Mouse (Mus musculus): ENCODE data around the gene Arnt2. TPM values are rescaled to one million over a fixed set of nuclear protein-coding genes. Genes with fewer than 3 reads are reported as not detected.

Gene Arnt2
- polyA plus RNA-seq, 1 experiment from 2014 or later: 3.8 TPM

DNA sequence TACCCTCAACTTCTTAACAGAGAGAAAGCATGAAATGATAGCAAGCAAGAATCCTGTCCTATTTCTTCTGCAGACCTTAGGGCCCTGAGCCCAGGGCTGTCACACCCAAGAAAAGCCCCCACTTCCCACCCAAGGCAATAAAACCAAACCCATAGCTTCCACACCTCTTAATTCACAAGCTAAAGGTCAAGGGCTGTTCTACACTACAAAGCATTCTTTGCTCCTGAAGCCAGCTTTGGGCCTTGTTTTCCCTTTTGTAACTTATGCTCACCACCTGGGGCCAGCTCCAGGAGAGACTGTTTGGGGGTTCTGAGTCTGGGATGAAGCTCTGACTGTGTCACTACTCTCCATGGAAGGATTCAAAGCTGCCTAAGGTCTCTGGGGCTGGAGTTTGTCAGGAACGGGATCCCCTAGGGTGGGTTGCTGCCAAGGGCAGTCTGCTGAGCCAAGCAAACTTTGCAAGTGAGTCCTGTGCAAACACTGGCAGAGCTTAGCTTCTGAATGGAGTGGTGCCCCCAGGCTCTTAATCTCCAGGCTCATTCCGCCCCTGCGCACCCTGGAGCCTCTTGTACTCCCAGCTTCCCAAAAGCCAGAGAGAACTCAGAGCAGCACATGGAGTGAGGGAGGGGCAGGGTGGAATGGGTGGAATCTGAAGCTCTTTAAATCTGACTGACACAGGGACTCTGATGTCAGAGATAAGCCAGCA lies 161.9 kb downstream of the Arnt2 start:
- peak; percentile 67 for ATAC-seq
- Histone ChIP-seq H3K36me3 (no peaks in the 10 kb centered on the region), H3K4me2 (replicated peaks) (peak overlapping the region; percentile 11; the same call in 1 of the 2 replicates), H3K4me3 (replicated peaks) (no peak overlapping the region), H3K4me1 (replicated peaks) (peaks cover 6% of the 10 kb centered on the region), H3K27me3 (replicated peaks) (no peaks in the 10 kb centered on the region), H3K27ac (0 out of 2 replicates have a peak overlapping the region, but pooled peaks have one; percentile 27), H3K9ac (no peak overlapping the region), H3K9me3 (no peaks in the 10 kb centered on the region)
- 31% methylated on average over 3 of the region's 3 CpGs for WGBS

- ATAC-seq: 0 out of 2 replicates have a peak, but pooled peaks have one; percentile 31
- no peak overlapping the region for H3K27ac ChIP-seq
Observed at GRCm38 (mm10) chr7:84246878-84247277, 163.1 kb downstream of the Arnt2 start.

DNA sequence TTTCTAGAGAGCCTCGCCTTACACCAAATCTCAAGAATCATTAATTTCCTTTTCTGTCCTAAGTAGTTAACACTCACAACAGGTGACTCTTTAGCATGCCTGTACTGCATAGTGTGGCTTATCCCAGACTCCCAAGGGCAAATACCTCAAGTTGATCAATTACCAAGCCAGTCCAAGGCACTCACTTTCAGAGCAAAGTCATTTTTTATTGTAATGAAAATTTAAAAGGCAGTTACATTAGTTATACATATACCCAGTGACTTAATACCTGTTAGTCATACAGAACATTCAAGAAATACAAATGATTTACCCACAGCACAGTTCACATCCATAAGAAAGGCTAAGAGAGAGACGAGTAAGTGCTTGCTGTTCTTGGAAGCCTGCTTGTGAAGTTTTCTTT lies 163.9 kb downstream of the Arnt2 start:
- no peak overlapping the region for H3K4me3 ChIP-seq (replicated peaks)
- H3K9me3 ChIP-seq: no peaks in the 10 kb centered on the region
- H3K27ac ChIP-seq: no peak overlapping the region
- WGBS: 76% methylated on average over 2 of the region's 2 CpGs
- no peak overlapping the region for H3K4me2 ChIP-seq (replicated peaks)
- ATAC-seq: 0 out of 2 replicates have a peak, but pooled peaks have one; percentile 27
- no peaks in the 10 kb centered on the region for H3K27me3 ChIP-seq (replicated peaks)
- H3K4me1 ChIP-seq (replicated peaks): peaks cover 6% of the 10 kb centered on the region
- H3K36me3 ChIP-seq: no peaks in the 10 kb centered on the region
- no peak overlapping the region for H3K9ac ChIP-seq

More at GRCm38 (mm10) chr7:84246878-84247277, 163.1 kb downstream of the Arnt2 start:
- Histone ChIP-seq H3K4me3 (replicated peaks) (no peak overlapping the region), H3K36me3 (no peaks in the 10 kb centered on the region), H3K27me3 (replicated peaks) (no peaks in the 10 kb centered on the region), H3K9ac (no peak overlapping the region), H3K9me3 (no peaks in the 10 kb centered on the region), H3K4me2 (replicated peaks) (no peak overlapping the region), H3K4me1 (replicated peaks) (peaks cover 6% of the 10 kb centered on the region)
- WGBS: 72% methylated on average over 5 of the region's 5 CpGs

DNA sequence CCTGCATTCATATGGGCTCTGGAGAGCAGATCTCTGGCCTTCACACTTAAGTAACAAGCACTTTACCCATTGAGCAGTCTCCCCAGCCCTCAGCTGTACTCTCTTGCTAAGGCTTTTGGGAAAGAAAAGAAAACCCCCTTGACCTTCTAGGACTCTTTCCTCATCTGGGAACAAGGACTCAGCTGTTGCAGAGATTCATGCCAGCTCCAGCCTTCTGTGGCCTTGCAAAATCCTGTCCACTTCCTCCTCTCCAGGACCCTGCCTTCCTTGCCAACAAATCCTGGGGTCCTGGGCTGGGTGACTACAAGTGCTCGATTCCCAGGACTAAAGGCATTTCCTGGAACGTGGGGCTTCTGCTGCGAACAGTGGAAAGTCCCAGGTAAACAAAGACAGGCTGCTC lies 169.6 kb downstream of the Arnt2 start:
- no peak overlapping the region for H3K4me3 ChIP-seq (replicated peaks)
- H3K27me3 ChIP-seq (replicated peaks): no peaks in the 10 kb centered on the region
- H3K9me3 ChIP-seq: no peaks in the 10 kb centered on the region
- no peak overlapping the region for H3K9ac ChIP-seq
- H3K4me2 ChIP-seq (replicated peaks): no peak overlapping the region
- ATAC-seq: no peak
- H3K4me1 ChIP-seq (replicated peaks): peaks cover 3% of the 10 kb centered on the region; the same call in 1 of the 2 replicates
- no peaks in the 10 kb centered on the region for H3K36me3 ChIP-seq
- H3K27ac ChIP-seq: no peak overlapping the region
- WGBS: 22% methylated on average over 3 of the region's 3 CpGs

GRCm38 (mm10) chr7:84237655-84238054 lies 172.3 kb downstream of the Arnt2 start:
- Histone ChIP-seq H3K36me3 (no peaks in the 10 kb centered on the region), H3K4me2 (replicated peaks) (no peak overlapping the region), H3K9me3 (no peaks in the 10 kb centered on the region), H3K4me3 (replicated peaks) (no peak overlapping the region), H3K9ac (no peak overlapping the region), H3K27me3 (replicated peaks) (no peaks in the 10 kb centered on the region), H3K4me1 (replicated peaks) (peaks cover 3% of the 10 kb centered on the region; the same call in 1 of the 2 replicates), H3K27ac (no peak overlapping the region)
- peak; percentile 53 for ATAC-seq
- WGBS: 30% methylated on average over 4 of the region's 4 CpGs

- H3K4me1 ChIP-seq (replicated peaks): no peaks in the 10 kb centered on the region
- WGBS: 69% methylated on average over 4 of the region's 4 CpGs
- H3K27ac ChIP-seq: no peak overlapping the region
- no peak overlapping the region for H3K4me2 ChIP-seq (replicated peaks)
- no peak overlapping the region for H3K9ac ChIP-seq
- H3K36me3 ChIP-seq: no peaks in the 10 kb centered on the region
- no peak overlapping the region for H3K4me3 ChIP-seq (replicated peaks)
- no peaks in the 10 kb centered on the region for H3K9me3 ChIP-seq
- ATAC-seq: no peak
- no peaks in the 10 kb centered on the region for H3K27me3 ChIP-seq (replicated peaks)
Observed at GRCm38 (mm10) chr7:84231396-84231795, 178.6 kb downstream of the Arnt2 start.

- Histone ChIP-seq H3K4me1 (replicated peaks) (no peaks in the 10 kb centered on the region), H3K9ac (no peak overlapping the region), H3K27me3 (replicated peaks) (no peaks in the 10 kb centered on the region), H3K4me3 (replicated peaks) (no peak overlapping the region), H3K27ac (no peak overlapping the region), H3K9me3 (no peaks in the 10 kb centered on the region), H3K4me2 (replicated peaks) (no peak overlapping the region), H3K36me3 (no peaks in the 10 kb centered on the region)
- WGBS: 64% methylated on average over 1 of the region's 1 CpGs
- ATAC-seq: peak; percentile 70
Observed at GRCm38 (mm10) chr7:84227652-84228051, 182.3 kb downstream of the Arnt2 start.

GRCm38 (mm10) chr7:84226909-84227308 lies 183.1 kb downstream of the Arnt2 start:
- Histone ChIP-seq H3K4me2 (replicated peaks) (no peak overlapping the region), H3K4me1 (replicated peaks) (no peaks in the 10 kb centered on the region), H3K27ac (no peak overlapping the region), H3K27me3 (replicated peaks) (no peaks in the 10 kb centered on the region), H3K9me3 (no peaks in the 10 kb centered on the region), H3K4me3 (replicated peaks) (no peak overlapping the region), H3K36me3 (no peaks in the 10 kb centered on the region), H3K9ac (no peak overlapping the region)
- 72% methylated on average over 3 of the region's 3 CpGs for WGBS
- ATAC-seq: peak; percentile 70

GRCm38 (mm10) chr7:84212112-84212511 lies 197.9 kb downstream of the Arnt2 start:
- no peak overlapping the region for H3K9ac ChIP-seq
- H3K27ac ChIP-seq: no peak overlapping the region
- no peaks in the 10 kb centered on the region for H3K4me1 ChIP-seq (replicated peaks)
- H3K9me3 ChIP-seq: no peaks in the 10 kb centered on the region
- no peak overlapping the region for H3K4me3 ChIP-seq (replicated peaks)
- 13% methylated on average over 1 of the region's 1 CpGs for WGBS
- no peak for ATAC-seq
- no peaks in the 10 kb centered on the region for H3K36me3 ChIP-seq
- no peak overlapping the region for H3K4me2 ChIP-seq (replicated peaks)
- H3K27me3 ChIP-seq (replicated peaks): no peaks in the 10 kb centered on the region

- Histone ChIP-seq H3K9me3 (no peaks in the 10 kb centered on the region), H3K27ac (no peak overlapping the region), H3K4me3 (replicated peaks) (no peak overlapping the region), H3K27me3 (replicated peaks) (no peaks in the 10 kb centered on the region), H3K9ac (no peak overlapping the region), H3K36me3 (no peaks in the 10 kb centered on the region), H3K4me2 (replicated peaks) (no peak overlapping the region), H3K4me1 (replicated peaks) (no peaks in the 10 kb centered on the region)
- ATAC-seq: no peak
- WGBS: 64% methylated on average over 10 of the region's 10 CpGs
Observed at GRCm38 (mm10) chr7:84210585-84211291, 199.2 kb downstream of the Arnt2 start.

DNA sequence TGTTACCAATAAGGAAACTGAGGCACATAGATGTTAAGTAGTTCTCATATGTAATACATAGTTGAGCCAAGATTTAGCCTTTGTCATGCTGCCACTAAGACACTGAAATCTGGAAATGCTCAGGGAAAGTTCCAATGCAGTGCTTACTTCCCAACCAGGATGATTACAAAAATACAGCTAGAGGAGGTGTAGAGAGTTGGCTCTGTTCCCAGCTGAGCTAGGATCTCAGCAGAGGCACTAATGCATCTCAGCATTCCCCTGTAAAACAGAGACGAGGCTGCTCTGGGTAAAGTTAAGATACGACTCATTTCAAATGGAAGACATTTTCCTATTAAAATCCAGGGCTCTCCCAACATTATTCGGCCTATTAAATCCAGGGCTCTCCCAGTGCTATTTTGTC lies 206.0 kb downstream of the Arnt2 start:
- Histone ChIP-seq H3K4me3 (replicated peaks) (no peak overlapping the region), H3K9me3 (no peaks in the 10 kb centered on the region), H3K4me2 (replicated peaks) (no peak overlapping the region), H3K27me3 (replicated peaks) (no peaks in the 10 kb centered on the region), H3K36me3 (no peaks in the 10 kb centered on the region), H3K4me1 (replicated peaks) (no peaks in the 10 kb centered on the region), H3K9ac (no peak overlapping the region), H3K27ac (no peak overlapping the region)
- WGBS: 57% methylated on average over 3 of the region's 3 CpGs
- ATAC-seq: no peak

DNA sequence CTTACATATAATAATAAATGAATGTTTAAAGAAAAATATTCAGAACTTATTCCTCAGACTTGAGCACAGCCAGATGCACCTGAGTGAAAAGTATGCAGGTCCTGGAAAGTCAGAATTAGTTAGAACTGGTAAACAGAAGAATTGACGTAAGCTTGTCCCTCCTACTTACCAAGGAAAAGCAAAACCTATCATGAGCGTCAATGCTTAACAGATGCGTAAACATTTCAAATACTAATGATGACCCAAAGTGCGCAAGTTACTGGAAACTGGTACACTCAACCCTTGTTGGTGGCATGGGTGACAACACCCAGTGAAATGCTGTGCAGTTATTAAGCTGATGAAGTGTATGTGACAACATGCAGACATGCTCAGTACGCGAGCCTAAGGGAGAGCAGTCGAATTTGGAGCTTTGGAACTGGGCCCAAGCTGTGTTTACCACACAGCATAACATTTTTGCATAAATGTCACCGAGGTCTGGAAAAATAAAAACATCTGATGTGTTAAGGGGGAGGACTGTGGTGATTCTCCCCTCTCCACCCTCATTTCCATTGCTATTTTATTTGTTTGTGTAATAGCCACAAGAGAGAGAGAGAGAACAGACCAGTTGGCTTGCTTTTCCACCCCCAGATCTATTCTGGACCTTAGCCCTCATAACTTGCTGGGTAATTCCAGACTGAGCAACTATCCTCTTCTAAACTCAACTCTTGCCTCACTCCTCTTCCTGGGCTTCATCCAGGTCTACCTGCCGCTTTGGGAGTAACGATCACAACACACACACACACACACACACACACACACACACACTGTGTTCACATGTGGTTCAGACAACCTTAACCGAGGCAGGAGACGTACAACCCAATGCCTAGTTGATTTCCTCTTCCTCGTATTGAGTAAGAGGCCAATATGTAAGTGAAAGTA lies 208.6 kb downstream of the Arnt2 start:
- Histone ChIP-seq H3K4me3 (replicated peaks) (no peak overlapping the region), H3K27ac (no peak overlapping the region), H3K4me2 (replicated peaks) (no peak overlapping the region), H3K36me3 (no peaks in the 10 kb centered on the region), H3K27me3 (replicated peaks) (no peaks in the 10 kb centered on the region), H3K4me1 (replicated peaks) (no peaks in the 10 kb centered on the region), H3K9me3 (no peaks in the 10 kb centered on the region), H3K9ac (no peak overlapping the region)
- 81% methylated on average over 13 of the region's 13 CpGs for WGBS
- ATAC-seq: 0 out of 2 replicates have a peak, but pooled peaks have one; percentile 20

Data from intestine, embryonic 15.5 days (tissue).